Mouse (Mus musculus) MEL (cell line): ENCODE data around the gene Ccdc92b.

Experiments used
- CHD1 ChIP-seq: IDR thresholded peaks from 2 replicates; pipeline ENCODE4 v1.6.1; 2012; ENCODE audit warnings: low read depth, mild to moderate bottlenecking, inconsistent platforms, low read length, improper control_type of control experiment
- CTCF ChIP-seq, 3 experiments: IDR thresholded peaks in 2 of 3; conservative IDR thresholded peaks in 1 of 3; 2 replicates each; pipeline ENCODE4 v1.5.1; 2011 to 2012; ENCODE audit warnings: low read length in 3 of 3, low read depth in 2 of 3, mild to moderate bottlenecking in 2 of 3, improper control_type of control experiment in 1 of 3, inconsistent platforms in 1 of 3, mixed read lengths in 1 of 3, moderate library complexity in 1 of 3; ENCODE audit not compliant: control insufficient read depth in 1 of 3, insufficient read depth in 1 of 3, poor library complexity in 1 of 3, severe bottlenecking in 1 of 3
- MAX ChIP-seq: IDR thresholded peaks from 2 replicates; pipeline ENCODE4 v1.6.1; 2011; ENCODE audit warnings: low read length, improper control_type of control experiment
- POLR2AphosphoS5 ChIP-seq: IDR thresholded peaks from 2 replicates; pipeline ENCODE4 v1.6.1; 2012; ENCODE audit warnings: low read depth, borderline replicate concordance, mild to moderate bottlenecking, inconsistent platforms, low read length, moderate library complexity, mixed read lengths
- TCF12 ChIP-seq: IDR thresholded peaks from 2 replicates; pipeline ENCODE4 v1.6.1; 2014; ENCODE audit warnings: low read depth, mild to moderate bottlenecking, inconsistent platforms, low read length, improper control_type of control experiment, moderate library complexity
- USF1 ChIP-seq: IDR thresholded peaks from 2 replicates; pipeline ENCODE4 v1.6.1; 2014; ENCODE audit warnings: low read depth, mild to moderate bottlenecking, inconsistent platforms, low read length, improper control_type of control experiment, moderate library complexity

- no peak for TF ChIP-seq TCF12
- TF ChIP-seq CTCF (IDR thresholded peaks at IDR 0.05 in 2 of 3, conservative IDR thresholded peaks at IDR 0.05 in 1 of 3; ENCODE audit: control insufficient read depth in 1 of 3, insufficient read depth in 1 of 3, low read depth in 2 of 3, low read length in 3 of 3, poor library complexity in 1 of 3, severe bottlenecking in 1 of 3): no peak
- no peak for TF ChIP-seq MAX
- no peak for TF ChIP-seq USF1
- TF ChIP-seq CHD1: no peak
- no peak for TF ChIP-seq POLR2AphosphoS5
Measured at GRCm38 (mm10) chr11:74590691-74591090, 28.7 kb upstream of the Ccdc92b start.
